Mouse (Mus musculus): Measurements from ENCODE around the gene Kif13a.

Gene Kif13a

DNA sequence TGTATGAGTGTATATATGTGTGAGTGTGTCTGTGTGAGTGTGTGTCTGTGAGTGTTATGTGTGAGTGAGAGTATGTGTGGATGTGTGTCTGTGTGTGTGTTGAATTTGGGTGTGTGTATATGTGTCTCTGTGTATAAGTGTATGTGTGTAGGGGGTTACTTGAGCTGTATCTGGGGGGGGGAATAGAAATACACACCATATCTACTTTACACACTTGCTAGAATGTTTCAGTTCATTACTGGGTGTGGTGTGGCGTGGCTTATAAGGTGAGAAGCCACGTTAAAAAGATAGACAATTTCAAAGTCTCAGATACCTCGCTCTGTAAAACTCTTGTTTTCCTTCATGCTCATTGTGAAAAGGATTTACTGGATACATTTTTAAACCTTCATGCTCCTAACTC lies 152.2 kb downstream of the Kif13a start:
- DNase-seq (ENCODE audit: low read depth) = no peak

DNA sequence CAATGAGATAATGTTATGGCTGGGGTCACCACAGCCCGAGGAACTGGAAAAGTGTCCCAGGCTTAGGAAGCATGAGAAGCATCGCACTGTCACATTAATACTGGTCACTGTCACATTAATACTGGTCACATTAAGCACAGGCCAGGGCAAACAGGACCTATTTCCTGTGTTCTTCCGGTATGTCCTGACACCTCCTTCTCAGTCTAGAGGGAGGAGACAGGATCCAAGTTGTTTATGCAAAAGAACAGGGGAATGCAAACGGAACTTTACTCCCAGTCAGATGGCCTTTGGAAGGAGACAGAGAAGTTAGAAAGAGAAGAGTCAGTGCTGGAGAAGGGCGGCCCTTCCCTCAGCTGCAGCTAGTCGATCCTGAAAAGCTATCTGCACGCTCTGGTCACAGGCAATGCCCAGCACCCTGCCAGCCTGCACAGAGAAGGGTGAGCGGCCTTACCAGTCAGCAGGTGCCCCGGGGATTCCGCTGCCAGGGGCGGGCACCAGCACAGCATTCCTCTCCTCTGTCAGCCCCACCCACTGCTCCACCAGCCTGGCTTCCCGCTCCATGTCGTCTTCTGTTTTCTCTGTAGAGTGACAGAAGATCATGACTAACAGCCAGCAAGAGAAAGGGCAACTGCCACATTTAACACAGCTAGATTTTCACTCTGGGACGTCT lies 152.9 kb downstream of the Kif13a start:
- no peak for DNase-seq (ENCODE audit: low read depth)

- DNase-seq (ENCODE audit: low read depth) = no peak
Observed at GRCm38 (mm10) chr13:46774998-46775397, 154.7 kb downstream of the Kif13a start.

DNA sequence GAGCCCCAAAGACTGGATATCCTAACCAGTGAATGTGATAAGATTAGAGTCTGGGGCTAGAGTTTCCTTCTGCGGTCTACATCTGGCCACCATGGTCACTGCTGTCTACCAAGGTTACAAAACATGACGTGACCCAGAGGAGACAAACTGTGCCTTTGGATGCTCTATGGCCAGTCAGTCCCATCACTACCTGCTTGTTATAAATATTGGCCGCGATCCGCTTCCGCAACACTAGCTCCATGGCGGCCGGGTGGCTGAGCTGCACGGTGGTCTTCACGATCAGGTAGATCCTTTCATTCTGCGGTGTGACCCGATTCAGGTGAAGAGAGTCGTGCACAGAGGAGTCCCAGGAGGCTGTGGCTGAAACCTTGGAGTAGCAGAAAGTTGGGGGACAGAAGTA lies 157.1 kb downstream of the Kif13a start:
- DNase-seq (ENCODE audit: low read depth) = no peak

GRCm38 (mm10) chr13:46765361-46765760 lies 164.3 kb downstream of the Kif13a start:
- no peak for DNase-seq (ENCODE audit: low read depth)

DNA sequence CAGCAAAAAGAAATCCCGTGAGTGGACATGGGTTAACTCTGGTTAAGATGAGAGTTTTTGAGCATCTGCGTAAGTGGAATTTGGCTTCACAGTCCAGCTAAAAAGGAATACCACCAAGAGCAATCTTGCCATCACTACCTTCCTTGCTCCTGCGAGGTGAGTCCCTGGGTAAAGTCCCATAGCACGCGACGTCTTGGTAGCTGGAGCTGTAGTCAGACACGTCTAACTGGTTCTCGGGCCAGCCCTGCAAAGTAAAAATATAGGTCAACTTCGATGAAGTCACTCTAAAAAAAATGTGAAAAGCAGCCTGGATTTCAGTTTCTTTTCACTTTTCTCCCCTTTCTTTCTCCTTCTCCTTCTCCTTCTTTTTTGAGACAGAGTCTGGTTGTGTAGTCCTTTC lies 166.5 kb downstream of the Kif13a start:
- no peak for DNase-seq (ENCODE audit: low read depth)

GRCm38 (mm10) chr13:46760921-46761320 lies 168.7 kb downstream of the Kif13a start:
- no peak for DNase-seq (ENCODE audit: low read depth)

GRCm38 (mm10) chr13:46759281-46759809 lies 170.3 kb downstream of the Kif13a start:
- no peak for DNase-seq (ENCODE audit: low read depth)

GRCm38 (mm10) chr13:46758627-46759026 lies 171.0 kb downstream of the Kif13a start:
- DNase-seq (ENCODE audit: low read depth) = no peak

DNA sequence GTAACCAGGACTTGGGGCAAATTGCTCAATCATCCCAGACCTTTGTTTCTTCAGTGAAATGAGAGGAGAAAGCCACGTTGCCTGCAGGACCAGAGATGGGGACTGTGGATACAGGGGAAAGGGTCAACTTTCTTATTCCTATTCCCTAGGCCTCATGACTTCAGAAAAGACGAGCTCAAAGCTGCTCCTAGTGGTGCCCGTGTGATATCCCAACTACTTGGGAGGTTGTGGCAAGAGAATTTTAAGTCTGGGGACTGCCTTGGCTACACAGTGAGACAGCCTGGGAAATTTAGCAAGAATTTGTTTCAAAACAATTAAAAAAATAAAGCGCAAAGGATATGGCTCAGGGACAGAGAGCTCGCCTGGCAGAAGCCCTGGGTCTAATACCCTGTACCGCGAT lies 171.7 kb downstream of the Kif13a start:
- DNase-seq (ENCODE audit: low read depth) = no peak

- DNase-seq (ENCODE audit: low read depth) = no peak
Observed at GRCm38 (mm10) chr13:46753294-46753693, 176.4 kb downstream of the Kif13a start.

- DNase-seq (ENCODE audit: low read depth) = no peak
Observed at GRCm38 (mm10) chr13:46752566-46753229, 177.0 kb downstream of the Kif13a start.

- no peak for DNase-seq (ENCODE audit: low read depth)
Observed at GRCm38 (mm10) chr13:46748138-46748873, 181.4 kb downstream of the Kif13a start.

DNA sequence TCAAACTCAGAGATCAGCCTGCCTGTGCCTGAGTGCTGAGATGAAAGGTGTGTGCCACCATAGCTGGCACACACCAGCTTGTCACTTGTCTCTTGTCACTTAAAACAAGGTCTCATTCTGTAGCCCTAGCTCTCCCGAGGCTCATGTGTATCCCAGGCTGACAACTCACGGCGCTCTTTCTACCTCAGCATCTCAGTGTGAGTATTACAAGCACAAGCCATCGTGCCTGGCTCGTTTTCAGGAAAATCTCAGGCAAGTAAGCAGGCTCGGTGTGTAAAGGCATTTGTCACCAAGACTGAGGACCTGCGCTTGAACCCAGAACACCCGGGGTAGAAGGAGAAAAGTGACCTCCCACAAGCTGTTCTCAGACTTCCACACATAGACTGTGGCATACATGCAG lies 185.8 kb downstream of the Kif13a start:
- DNase-seq (ENCODE audit: low read depth) = no peak

DNA sequence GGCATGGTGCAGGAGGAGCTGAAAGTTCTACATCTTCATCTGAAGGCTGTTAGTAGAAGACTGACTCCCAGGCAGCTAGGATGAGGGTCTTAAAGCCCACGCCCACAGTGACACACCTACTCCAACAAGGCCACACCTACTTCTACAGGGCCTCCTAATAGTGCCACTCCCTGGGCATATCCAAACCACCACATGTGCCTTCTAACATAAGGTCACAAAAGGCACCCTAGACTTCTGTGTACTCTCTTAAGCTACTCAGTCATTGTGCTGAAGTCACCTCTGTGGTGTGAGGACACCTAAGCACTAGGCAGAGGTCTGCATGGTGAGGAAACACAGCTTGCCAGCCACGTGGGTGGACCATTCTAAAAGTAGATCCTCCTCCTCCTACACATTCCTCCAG lies 187.3 kb downstream of the Kif13a start:
- DNase-seq (ENCODE audit: low read depth) = no peak

DNA sequence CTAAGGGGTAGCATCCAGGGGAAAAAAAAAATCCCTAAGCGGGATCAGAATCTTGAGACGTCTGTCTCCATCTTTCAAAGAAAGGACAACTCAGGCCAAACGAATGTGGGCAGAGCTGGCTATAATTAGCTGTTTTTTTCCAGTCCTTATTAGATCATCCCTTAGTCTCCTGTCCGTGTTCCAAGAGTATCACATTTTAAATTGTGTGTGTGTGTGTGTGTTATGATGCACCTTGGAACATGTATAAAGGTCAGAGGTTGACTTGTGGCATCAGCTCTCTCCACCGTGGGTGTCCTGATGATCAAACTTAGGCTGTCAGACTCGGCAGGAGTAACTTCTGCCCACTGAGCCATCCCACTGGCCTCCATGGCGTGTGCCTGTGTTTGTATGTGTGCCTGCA lies 190.2 kb downstream of the Kif13a start:
- DNase-seq (ENCODE audit: low read depth) = no peak

- DNase-seq (ENCODE audit: low read depth) = peak; percentile 51
Observed at GRCm38 (mm10) chr13:46737482-46737881, 192.2 kb downstream of the Kif13a start.

GRCm38 (mm10) chr13:46736479-46736865 lies 193.2 kb downstream of the Kif13a start:
- peak; percentile 83 for DNase-seq (ENCODE audit: low read depth)

DNA sequence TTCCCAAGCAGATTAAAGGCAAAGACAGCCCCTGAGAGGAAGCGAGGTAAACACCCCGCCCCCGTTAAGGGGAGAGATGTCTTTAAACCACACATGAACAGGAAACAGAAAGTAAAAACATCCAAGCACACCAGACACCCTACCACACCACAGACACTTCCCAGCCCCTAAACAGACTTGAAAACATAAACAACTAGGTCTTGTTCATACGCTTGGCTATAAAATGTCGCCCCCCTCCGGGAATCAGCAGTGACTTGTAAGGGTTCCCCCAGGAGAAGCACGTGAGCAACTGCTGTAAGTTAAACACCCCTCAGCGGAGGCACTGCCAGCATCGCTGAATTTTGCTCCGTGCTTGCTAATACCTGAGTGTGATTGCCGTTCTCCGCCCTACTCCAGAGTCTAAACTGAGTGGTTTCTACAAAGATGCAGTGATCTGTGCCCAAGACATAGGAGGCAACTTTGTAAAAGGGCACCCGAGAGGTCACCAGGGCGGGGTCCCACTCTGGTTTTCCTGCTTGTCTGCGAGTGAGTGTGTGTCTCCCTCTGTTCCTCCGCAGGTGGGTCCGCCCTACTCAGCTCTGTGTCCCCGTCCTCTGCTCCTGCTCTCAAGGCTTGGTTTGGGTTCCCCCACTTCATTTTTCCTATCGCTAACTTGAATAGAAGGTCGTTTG lies 193.7 kb downstream of the Kif13a start:
- DNase-seq (ENCODE audit: low read depth) = peak; percentile 87

DNA sequence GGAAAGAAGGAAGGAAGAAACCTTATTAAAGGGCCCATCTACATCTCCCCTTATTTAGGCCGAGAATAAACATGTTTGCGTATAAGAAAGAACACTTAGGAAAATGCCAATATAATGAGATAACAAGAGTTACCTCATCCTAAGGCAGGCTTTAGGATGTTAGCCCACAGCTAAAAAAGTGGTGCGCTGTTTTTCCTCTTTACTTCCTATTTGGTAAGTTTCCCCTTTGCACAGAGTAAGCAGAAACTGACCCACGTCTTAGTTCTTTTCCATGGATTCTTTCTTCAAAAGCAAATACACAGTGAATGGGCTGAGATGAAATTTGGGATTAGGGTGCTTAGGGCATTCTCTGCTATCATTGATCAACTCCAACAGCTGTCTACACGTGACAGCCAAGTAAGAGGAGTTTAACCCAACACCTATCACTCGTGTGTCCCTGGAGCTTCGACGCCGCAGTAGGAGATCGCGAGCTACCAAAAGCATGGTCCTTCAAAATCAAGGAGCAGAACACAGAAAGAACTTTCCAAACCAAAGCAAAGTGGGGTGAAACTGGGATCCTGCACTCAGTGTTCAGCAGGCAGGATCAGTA lies 194.4 kb downstream of the Kif13a start:
- DNase-seq (ENCODE audit: low read depth) = no peak

- no peak for DNase-seq (ENCODE audit: low read depth)
Observed at GRCm38 (mm10) chr13:46729998-46730397, 199.7 kb downstream of the Kif13a start.

DNA sequence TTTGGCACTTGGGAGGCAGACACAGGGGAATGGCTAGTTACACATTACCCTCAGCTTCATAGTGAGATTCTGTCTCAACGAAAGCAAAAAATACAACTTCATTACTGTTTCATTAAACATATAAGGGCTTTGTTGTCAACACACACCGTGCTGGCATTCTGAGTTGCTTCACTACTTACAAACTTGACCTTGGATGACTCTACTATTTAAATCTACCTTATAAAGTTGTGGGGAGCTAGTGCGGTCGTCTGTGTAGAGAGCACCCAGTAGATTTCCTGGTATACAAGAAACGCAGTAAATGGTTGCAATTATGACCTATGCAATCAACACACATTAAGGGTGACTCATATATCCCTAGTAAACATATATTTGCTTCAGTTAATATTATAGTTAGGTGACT lies 201.3 kb downstream of the Kif13a start:
- DNase-seq (ENCODE audit: low read depth) = peak; percentile 54

All from naive thymus-derived CD4-positive, alpha-beta T cell, adult 2 months (primary cell).